Comparison of ENCODE assay signal across 9 mouse cellular contexts in the genomic region with DNA sequence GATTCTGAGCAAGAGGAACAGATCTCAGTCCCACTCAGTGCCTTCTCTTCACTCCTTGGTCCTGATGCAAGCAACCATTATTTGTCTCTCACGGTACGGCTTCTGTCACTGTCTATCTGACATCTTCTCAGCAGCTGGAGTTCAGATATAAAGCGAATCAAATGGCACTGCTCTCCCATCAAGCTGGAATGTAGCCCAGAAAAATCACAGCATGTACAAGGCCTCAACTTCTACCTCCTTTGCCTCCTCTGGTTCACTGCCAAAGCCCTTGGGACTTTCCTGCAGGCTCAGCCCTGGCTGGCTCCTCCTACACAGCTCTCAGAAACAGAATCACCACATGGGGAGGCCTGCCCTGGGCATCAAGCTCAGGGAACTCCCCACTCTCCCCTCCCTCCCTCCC.
DNase-seq lines count a peak whose midpoint lies in the region; ATAC-seq lines count a peak whose summit lies in the region.
"Had no signal": no experiment of that assay in that cellular context is flagged by ENCODE, and none has a peak within 500 bp of the region (broad histone marks: within the 10 kb centered on the region; RNA-seq: fewer than 3 reads in every experiment).

No protein-coding gene starts in this region.

- H3K4me1 ChIP-seq in hindbrain, embryonic 14.5 days (replicated peaks; ENCODE audit: control insufficient read depth, insufficient read depth, low read length), result no peaks in the 10 kb centered on the region
- H3K4me1 ChIP-seq in hindbrain, embryonic 12.5 days, result peaks cover 3% of the 10 kb centered on the region; the same call in 1 of the 2 replicates
- H3K4me1 ChIP-seq in embryonic facial prominence, embryonic 11.5 days (ENCODE audit: control insufficient read depth, insufficient read depth, low read length), result no peaks in the 10 kb centered on the region
- H3K4me1 ChIP-seq in midbrain, embryonic 16.5 days (ENCODE audit: control insufficient read depth, insufficient read depth, low read length), result peaks cover 6% of the 10 kb centered on the region; the same call in 1 of the 2 replicates

- ATAC-seq in hindbrain, embryonic 14.5 days (ENCODE audit: low FRiP score), result peak; percentile 80
- no peak for ATAC-seq in hindbrain, embryonic 12.5 days (ENCODE audit: low FRiP score)
- ATAC-seq in embryonic facial prominence, embryonic 11.5 days (replicated peaks; ENCODE audit: insufficient number of reproducible peaks, low FRiP score, low TSS enrichment, low read depth), result no peak
- peak; percentile 76; the same call in 1 of the 2 replicates for ATAC-seq in midbrain, embryonic 16.5 days
- ATAC-seq: Patski had no signal

- H3K36me3 ChIP-seq in hindbrain, embryonic 14.5 days (replicated peaks; ENCODE audit: control insufficient read depth, insufficient read depth), result no peaks in the 10 kb centered on the region
- H3K36me3 ChIP-seq in hindbrain, embryonic 12.5 days, result no peaks in the 10 kb centered on the region
- H3K36me3 ChIP-seq in embryonic facial prominence, embryonic 11.5 days (replicated peaks; ENCODE audit: control insufficient read depth, insufficient read depth, low read depth, low read length), result no peaks in the 10 kb centered on the region
- H3K36me3 ChIP-seq in midbrain, embryonic 16.5 days (ENCODE audit: control insufficient read depth, insufficient read depth, low read length), result no peaks in the 10 kb centered on the region

- no peaks in the 10 kb centered on the region for H3K27me3 ChIP-seq in hindbrain, embryonic 14.5 days (ENCODE audit: control insufficient read depth, insufficient read depth, low read length)
- no peaks in the 10 kb centered on the region for H3K27me3 ChIP-seq in hindbrain, embryonic 12.5 days
- H3K27me3 ChIP-seq in embryonic facial prominence, embryonic 11.5 days (ENCODE audit: control insufficient read depth, insufficient read depth, low read length), result no peaks in the 10 kb centered on the region
- no peaks in the 10 kb centered on the region for H3K27me3 ChIP-seq in midbrain, embryonic 16.5 days (ENCODE audit: control insufficient read depth, insufficient read depth, low read depth, low read length)

- peak; percentile 77 for DNase-seq in hindbrain, embryonic 14.5 days (ENCODE audit: low spot score)
- peak; percentile 61 for DNase-seq in Muller cell, postnatal 12 days (ENCODE audit: inconsistent ontology term)
- DNase-seq in embryonic facial prominence, embryonic 11.5 days (ENCODE audit: low spot score), result peak; percentile 48
- peak; percentile 38 for DNase-seq in kidney, adult 9 months
- no peak for DNase-seq in cerebellum, adult 11-12 months
- DNase-seq in c-Kit-positive CD71-positive TER-119-positive erythroid progenitor cells, embryonic 14.5 days (ENCODE audit: low spot score), result no peak

- H3K4me3 ChIP-seq in hindbrain, embryonic 14.5 days (replicated peaks; ENCODE audit: low read length), result no peak overlapping the region
- no peak overlapping the region for H3K4me3 ChIP-seq in hindbrain, embryonic 12.5 days
- no peak overlapping the region for H3K4me3 ChIP-seq in embryonic facial prominence, embryonic 11.5 days (ENCODE audit: low read depth, low read length)
- H3K4me3 ChIP-seq in midbrain, embryonic 16.5 days (ENCODE audit: low read depth, low read length), result no peak overlapping the region

- no peak overlapping the region for H3K4me2 ChIP-seq in hindbrain, embryonic 14.5 days (replicated peaks)
- no peak overlapping the region for H3K4me2 ChIP-seq in hindbrain, embryonic 12.5 days (replicated peaks)
- H3K4me2 ChIP-seq in embryonic facial prominence, embryonic 11.5 days (ENCODE audit: low read depth, low read length), result no peak overlapping the region
- H3K4me2 ChIP-seq in midbrain, embryonic 16.5 days (ENCODE audit: low read length), result no peak overlapping the region

- no peaks in the 10 kb centered on the region for H3K9me3 ChIP-seq in hindbrain, embryonic 14.5 days (ENCODE audit: control insufficient read depth, low read length)
- H3K9me3 ChIP-seq in hindbrain, embryonic 12.5 days (replicated peaks), result no peaks in the 10 kb centered on the region
- no peaks in the 10 kb centered on the region for H3K9me3 ChIP-seq in embryonic facial prominence, embryonic 11.5 days (replicated peaks; ENCODE audit: control insufficient read depth, low read length)
- H3K9me3 ChIP-seq in midbrain, embryonic 16.5 days (replicated peaks; ENCODE audit: control insufficient read depth, low read length, poor library complexity, severe bottlenecking), result no peaks in the 10 kb centered on the region

- H3K9ac ChIP-seq in hindbrain, embryonic 14.5 days, result no peak overlapping the region
- no peak overlapping the region for H3K9ac ChIP-seq in hindbrain, embryonic 12.5 days
- H3K9ac ChIP-seq in embryonic facial prominence, embryonic 11.5 days (replicated peaks; ENCODE audit: low read length), result no peak overlapping the region
- no peak overlapping the region for H3K9ac ChIP-seq in midbrain, embryonic 16.5 days (ENCODE audit: low read depth, low read length)

- H3K27ac ChIP-seq in hindbrain, embryonic 14.5 days, result no peak overlapping the region
- no peak overlapping the region for H3K27ac ChIP-seq in hindbrain, embryonic 12.5 days
- H3K27ac ChIP-seq in embryonic facial prominence, embryonic 11.5 days (replicated peaks; ENCODE audit: low read depth, low read length), result no peak overlapping the region
- no peak overlapping the region for H3K27ac ChIP-seq in midbrain, embryonic 16.5 days (ENCODE audit: low read length)

- 29% methylated on average over 3 of the region's 3 CpGs for WGBS in hindbrain, embryonic 14.5 days
- 41% methylated on average over 3 of the region's 3 CpGs for WGBS in hindbrain, embryonic 12.5 days
- 62% methylated on average over 3 of the region's 3 CpGs for WGBS in embryonic facial prominence, embryonic 11.5 days
- WGBS in midbrain, embryonic 16.5 days, result 30% methylated on average over 3 of the region's 3 CpGs

Comparison
In these comparisons a context has a peak if more than half of its experiments do, and no peak if none do; other contexts are left out.
1. ATAC-seq: peak in hindbrain, embryonic 14.5 days (single experiment) and midbrain, embryonic 16.5 days (single experiment); none in hindbrain, embryonic 12.5 days (single experiment) and embryonic facial prominence, embryonic 11.5 days (single experiment).
2. DNase-seq: peak in hindbrain, embryonic 14.5 days (single experiment), Muller cell, postnatal 12 days (single experiment), embryonic facial prominence, embryonic 11.5 days (single experiment) and kidney, adult 9 months (single experiment); none in cerebellum, adult 11-12 months (single experiment) and c-Kit-positive CD71-positive TER-119-positive erythroid progenitor cells, embryonic 14.5 days (single experiment).